Comparison of ENCODE assay signal across 22 mouse cellular contexts in the genomic region with DNA sequence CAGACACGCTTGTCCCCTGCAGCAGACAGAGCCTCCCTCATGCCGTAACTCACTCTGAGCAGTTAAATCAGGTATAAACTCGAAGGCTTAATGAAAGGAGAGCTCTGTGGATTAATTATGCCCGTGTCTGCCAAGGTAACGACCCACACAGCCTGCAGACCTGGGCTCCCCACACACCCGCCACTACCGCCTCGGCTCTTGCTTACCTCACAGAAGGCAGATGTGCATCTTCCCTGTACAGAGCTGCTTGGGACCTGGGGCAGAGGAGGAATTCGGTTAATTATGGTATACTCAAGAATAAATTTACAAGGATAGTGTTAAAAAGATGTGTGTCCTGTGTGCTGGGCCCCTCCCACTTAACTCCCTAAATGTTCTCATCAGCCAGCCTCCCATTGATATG.
"Had no signal": no experiment of that assay in that cellular context is flagged by ENCODE, and none has a peak within 500 bp of the region (broad histone marks: within the 10 kb centered on the region; RNA-seq: fewer than 3 reads in every experiment).

No protein-coding gene starts in this region.

- H3K4me3 ChIP-seq: hindbrain, embryonic 15.5 days; layer of hippocampus, adult 2 months; limb, embryonic 10.5 days; limb, embryonic 13.5 days; liver, embryonic 12.5 days; liver, embryonic 15.5 days; lung, embryonic 15.5 days; midbrain, embryonic 10.5 days; myocyte had no signal

- H3K4me2 ChIP-seq: hindbrain, embryonic 15.5 days; limb, embryonic 13.5 days; liver, embryonic 12.5 days; liver, embryonic 15.5 days; lung, embryonic 15.5 days had no signal

- H3K9me3 ChIP-seq: hindbrain, embryonic 15.5 days; limb, embryonic 10.5 days; limb, embryonic 13.5 days; liver, embryonic 12.5 days; liver, embryonic 15.5 days; lung, embryonic 15.5 days; midbrain, embryonic 10.5 days had no signal

- ATAC-seq: intestine, postnatal 0 days; liver, embryonic 12.5 days had no signal

- H3K36me3 ChIP-seq: hindbrain, embryonic 15.5 days; limb, embryonic 10.5 days; limb, embryonic 13.5 days; liver, embryonic 12.5 days; liver, embryonic 15.5 days; lung, embryonic 15.5 days; midbrain, embryonic 10.5 days had no signal

- H3K4me1 ChIP-seq: hindbrain, embryonic 15.5 days; limb, embryonic 13.5 days; liver, embryonic 12.5 days; liver, embryonic 15.5 days; megakaryocyte, embryonic 14.5 days had no signal

- DNase-seq: kidney, adult 2 months; kidney, postnatal 14 days; layer of hippocampus, adult 9-11 months; liver; lung, adult 18-20 months; lung, postnatal 10 days; lung, postnatal 36 days; retina, postnatal 1 day; thymus, adult 2 months; thymus, postnatal 14 days; thymus, postnatal 4 days had no signal

- H3K27ac ChIP-seq: hindbrain, embryonic 15.5 days; layer of hippocampus, adult 2 months; limb, embryonic 10.5 days; limb, embryonic 13.5 days; liver, embryonic 12.5 days; liver, embryonic 15.5 days; lung, embryonic 15.5 days; midbrain, embryonic 10.5 days had no signal

- H3K27me3 ChIP-seq: hindbrain, embryonic 15.5 days; limb, embryonic 13.5 days; liver, embryonic 12.5 days; liver, embryonic 15.5 days; lung, embryonic 15.5 days; megakaryocyte, embryonic 14.5 days had no signal

- H3K9ac ChIP-seq: hindbrain, embryonic 15.5 days; limb, embryonic 13.5 days; liver, embryonic 12.5 days; liver, embryonic 15.5 days; lung, embryonic 15.5 days had no signal
